Mouse (Mus musculus): ENCODE measurements around the gene Zfp507. TPM values are rescaled to one million over a fixed set of nuclear protein-coding genes. Genes with fewer than 3 reads are reported as not detected.

Zfp507 gene
- total RNA-seq, 1 experiment from 2014 or later, result 38.5 TPM

- DNase-seq, result no peak
These were observed 20.6 kb downstream of the Zfp507 start for GRCm38 (mm10) chr7:35782252-35782651.

- DNase-seq, result no peak
These were observed 28.7 kb downstream of the Zfp507 start for GRCm38 (mm10) chr7:35774127-35774526.

GRCm38 (mm10) chr7:35772347-35772746, 30.5 kb downstream of the Zfp507 start:
- DNase-seq, result no peak

- no peak for DNase-seq
These were observed 31.7 kb downstream of the Zfp507 start for GRCm38 (mm10) chr7:35771106-35771505.

- DNase-seq, result no peak
These were observed 32.7 kb downstream of the Zfp507 start for GRCm38 (mm10) chr7:35770122-35770521.

- no peak for DNase-seq
These were observed 38.3 kb downstream of the Zfp507 start for GRCm38 (mm10) chr7:35764461-35764860.

- DNase-seq, result no peak
These were observed 41.0 kb downstream of the Zfp507 start for GRCm38 (mm10) chr7:35761801-35762200.

- no peak for DNase-seq
These were observed 43.2 kb downstream of the Zfp507 start for GRCm38 (mm10) chr7:35759602-35760001.

GRCm38 (mm10) chr7:35756510-35757440, 46.0 kb downstream of the Zfp507 start:
- DNase-seq, result no peak

GRCm38 (mm10) chr7:35754886-35755168, 48.0 kb downstream of the Zfp507 start:
- DNase-seq, result no peak

- DNase-seq, result peak; percentile 93
These were observed 48.5 kb downstream of the Zfp507 start, which contains the start of gene Dpy19l3 for GRCm38 (mm10) chr7:35754033-35754885. TSS of gene Dpy19l3 (minus strand) at chr7:35754454.

- no peak for DNase-seq
These were observed 49.3 kb downstream of the Zfp507 start for GRCm38 (mm10) chr7:35753319-35754032.

- no peak for DNase-seq
These were observed 51.9 kb downstream of the Zfp507 start for GRCm38 (mm10) chr7:35750873-35751272.

- no peak for DNase-seq
These were observed 55.3 kb downstream of the Zfp507 start for GRCm38 (mm10) chr7:35747397-35747964.

- no peak for DNase-seq
These were observed 56.0 kb downstream of the Zfp507 start for GRCm38 (mm10) chr7:35746686-35747396.

- peak; percentile 29 for DNase-seq
These were observed 57.5 kb downstream of the Zfp507 start for GRCm38 (mm10) chr7:35745281-35745702.

GRCm38 (mm10) chr7:35744771-35745170, 58.0 kb downstream of the Zfp507 start:
- DNase-seq, result no peak

GRCm38 (mm10) chr7:35742310-35742709, 60.5 kb downstream of the Zfp507 start:
- DNase-seq, result no peak

- DNase-seq, result no peak
These were observed 60.9 kb downstream of the Zfp507 start for GRCm38 (mm10) chr7:35741858-35742257.

GRCm38 (mm10) chr7:35740489-35741230, 62.1 kb downstream of the Zfp507 start:
- peak; percentile 69 for DNase-seq

GRCm38 (mm10) chr7:35738871-35739270, 63.9 kb downstream of the Zfp507 start:
- no peak for DNase-seq
